Mouse (Mus musculus): ENCODE results near the gene Slc7a1. TPM values are rescaled to one million over a fixed set of nuclear protein-coding genes. Genes with fewer than 3 reads are reported as not detected.

The Slc7a1 gene
- polyA plus RNA-seq (2015; fragmentation: Nextera tagmentation; extraction: Ambion mirVana): 19.8 and 32.9 TPM in 2 replicates

GRCm38 (mm10) chr5:148399660-148400443 is at the start of gene Slc7a1:
Gene Slc7a1 (minus strand): TSS chr5:148399904.

Other genes starting within 250 kb of the Slc7a1 start
- gene Ubl3, start 152.9 kb upstream of the Slc7a1 start, polyA plus RNA-seq (2015; fragmentation: Nextera tagmentation; extraction: Ambion mirVana): 92.6 and 124 TPM in 2 replicates